Mouse (Mus musculus) bone marrow, adult 2 months (tissue): ENCODE results near the gene Hilpda. TPM values are rescaled to one million over a fixed set of nuclear protein-coding genes. Genes with fewer than 3 reads are reported as not detected.

Experiments
- H3K27ac ChIP-seq: fragments of 200-500 bp; 2 replicates; pipeline ENCODE4 v1.5.1; 2012; ENCODE audit warnings: low read depth, mild to moderate bottlenecking, control low read depth, inconsistent platforms, low read length; ENCODE audit not compliant: control insufficient read depth, poor library complexity, insufficient read depth
- H3K4me1 ChIP-seq: fragments of 200-500 bp; 2 replicates; pipeline ENCODE4 v1.6.1; 2011; ENCODE audit warnings: low read length; ENCODE audit not compliant: control insufficient read depth, insufficient read depth
- H3K4me3 ChIP-seq: fragments of 200-500 bp; replicated peaks from 2 replicates; pipeline ENCODE3; 2011; ENCODE audit warnings: mild to moderate bottlenecking, low read depth, low read length, control low read depth; ENCODE audit not compliant: control insufficient read depth
- CTCF ChIP-seq: fragments of 200-500 bp; IDR thresholded peaks from 2 replicates; pipeline ENCODE4 v1.5.1; 2011; ENCODE audit warnings: low read length, control low read depth; ENCODE audit not compliant: control insufficient read depth, insufficient read depth
- POLR2A ChIP-seq: fragments of 200-500 bp; IDR thresholded peaks from 2 replicates; pipeline ENCODE4 v1.6.1; 2011; ENCODE audit warnings: low read depth, mild to moderate bottlenecking, control low read depth, low read length, borderline replicate concordance; ENCODE audit not compliant: control insufficient read depth
- WGBS: fragments of 180-500 bp; shearing (Covaris S2); methylation state at CpG from one replicate; pipeline ENCODE4 v1.1.7; 2018; 5-methylcytosine and 5-hydroxymethylcytosine counted together
- polyA plus RNA-seq: library from polyadenylated mRNA; stranded (reverse); fragments of >200 nt; gene quantifications from 2 replicates; pipeline ENCODE4 v1.2.4, GENCODE M21; 2011; ENCODE audit warnings: low replicate concordance; ENCODE audit not compliant: missing spikeins, insufficient read depth, insufficient read length

Gene Hilpda
- polyA plus RNA-seq, 1 experiment: 12.5 TPM

GRCm38 (mm10) chr6:29308846-29309605 lies 36.7 kb downstream of the Hilpda start:
- Histone ChIP-seq H3K4me1 (no peaks in the 10 kb centered on the region), H3K4me3 (no peak overlapping the region), H3K27ac (no peak overlapping the region)
- TF ChIP-seq POLR2A (no peak), CTCF (no peak)
- WGBS: 86% methylated on average over 16 of the region's 16 CpGs

DNA sequence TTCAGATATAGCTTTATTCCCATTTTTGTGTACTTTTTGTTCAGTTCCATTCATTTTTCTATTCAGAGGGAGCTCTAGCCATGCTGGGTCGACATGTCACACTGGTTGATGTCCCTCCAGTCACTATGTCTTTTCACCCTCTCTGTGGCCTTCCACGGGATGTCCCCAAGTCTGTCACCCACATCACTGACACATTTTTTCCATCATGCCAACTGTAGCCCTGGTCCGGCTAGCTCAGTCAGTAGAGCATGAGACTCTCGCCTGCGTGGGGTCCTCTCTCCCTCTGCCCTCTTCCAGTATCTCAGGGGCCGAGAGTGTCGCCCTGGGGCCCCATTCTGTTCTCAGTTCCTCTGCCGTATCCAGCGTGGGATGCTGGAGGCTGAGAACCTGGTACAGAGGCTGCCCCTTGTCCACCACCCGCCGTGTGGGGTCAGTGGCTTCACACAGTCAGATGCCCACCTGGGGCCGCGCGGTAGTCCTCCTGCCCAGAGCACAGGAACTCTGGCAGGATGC lies 41.5 kb downstream of the Hilpda start:
- WGBS: 82% methylated on average over 14 of the region's 14 CpGs
- no peak for TF ChIP-seq CTCF
- no peak for TF ChIP-seq POLR2A
- Histone ChIP-seq H3K4me1 (no peaks in the 10 kb centered on the region), H3K27ac (no peak overlapping the region), H3K4me3 (no peak overlapping the region)

DNA sequence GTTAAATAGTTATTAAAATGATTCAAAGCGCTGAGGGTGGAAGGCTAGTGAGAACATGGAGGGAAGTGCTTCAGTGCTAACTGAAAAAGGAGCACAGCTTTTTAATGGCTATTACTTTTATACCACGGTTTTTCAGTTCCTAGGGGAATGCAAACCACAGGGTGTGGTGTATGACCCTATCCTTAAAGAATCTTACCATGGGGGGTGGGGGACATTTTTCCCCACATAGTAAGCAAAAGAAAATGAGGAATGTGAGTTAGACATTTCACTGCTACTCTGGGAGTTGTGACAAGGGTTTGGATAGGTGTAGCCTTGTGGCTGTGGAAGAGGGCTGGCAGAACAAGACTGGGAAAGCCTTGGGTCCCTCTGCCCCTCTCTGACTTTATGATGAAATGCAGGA lies 45.0 kb downstream of the Hilpda start:
- no peaks in the 10 kb centered on the region; the same call in 1 of the 2 replicates for H3K4me1 ChIP-seq
- H3K4me3 ChIP-seq: no peak overlapping the region
- WGBS: 75% methylated on average over 2 of the region's 2 CpGs
- TF ChIP-seq POLR2A (no peak), CTCF (no peak)
- no peak overlapping the region for H3K27ac ChIP-seq

GRCm38 (mm10) chr6:29317941-29318340 lies 45.7 kb downstream of the Hilpda start:
- Histone ChIP-seq H3K4me1 (no peaks in the 10 kb centered on the region; the same call in 1 of the 2 replicates), H3K27ac (no peak overlapping the region), H3K4me3 (no peak overlapping the region)
- WGBS: 81% methylated on average over 3 of the region's 3 CpGs
- TF ChIP-seq CTCF (no peak), POLR2A (no peak)

DNA sequence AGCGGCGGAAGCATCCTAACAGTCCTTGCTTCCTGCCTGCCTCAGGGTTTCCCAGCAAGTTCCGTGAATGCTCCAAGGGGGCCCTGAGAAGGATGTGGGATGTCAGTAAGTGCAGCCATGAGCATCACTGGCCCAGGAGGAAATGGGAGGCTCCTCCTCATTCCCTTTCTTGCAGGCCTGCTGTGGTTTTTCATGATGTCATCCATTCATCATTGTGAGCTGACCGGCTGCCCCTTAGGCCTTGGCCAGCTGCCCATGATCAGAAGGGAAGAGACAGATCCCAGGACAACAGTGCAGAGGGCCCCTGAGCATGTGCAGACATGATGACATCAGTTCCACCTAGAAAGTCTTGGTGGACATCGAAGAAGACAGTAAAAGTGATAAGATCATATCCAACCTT lies 46.6 kb downstream of the Hilpda start, which contains the start of gene Fam71f1:
Gene Fam71f1 (plus strand): TSS at position 262 of the 400 bp plus-strand sequence.
- no peaks in the 10 kb centered on the region; the same call in 1 of the 2 replicates for H3K4me1 ChIP-seq
- TF ChIP-seq POLR2A (no peak), CTCF (no peak)
- no peak within 1 kb of the TSS for H3K4me3 ChIP-seq
- 59% methylated on average over 5 of the region's 5 CpGs for WGBS
- no peak within 1 kb of the TSS for H3K27ac ChIP-seq

DNA sequence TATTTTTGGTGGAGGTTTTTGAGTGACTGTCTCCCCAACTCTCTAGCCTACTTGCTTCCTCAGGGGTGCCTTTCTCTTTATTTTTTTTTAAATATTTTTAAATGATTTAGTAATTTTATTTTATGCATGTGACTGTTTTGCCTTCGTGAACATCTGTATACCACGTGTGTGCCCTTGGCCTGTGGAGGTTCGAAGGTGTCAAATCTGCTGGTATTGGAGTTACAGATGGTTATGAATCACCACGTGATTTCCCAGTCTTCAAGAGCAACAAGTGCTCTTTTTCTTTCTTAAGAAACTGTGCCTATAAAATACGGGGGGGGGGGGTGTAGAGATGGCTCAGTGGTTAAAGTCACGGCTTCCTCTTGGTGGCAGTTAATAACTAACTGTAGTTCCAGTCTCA lies 49.3 kb downstream of the Hilpda start:
- H3K27ac ChIP-seq: no peak overlapping the region
- TF ChIP-seq CTCF: no peak
- no peak for TF ChIP-seq POLR2A
- no peak overlapping the region for H3K4me3 ChIP-seq
- no peaks in the 10 kb centered on the region; the same call in 1 of the 2 replicates for H3K4me1 ChIP-seq
- WGBS: 73% methylated on average over 6 of the region's 6 CpGs

DNA sequence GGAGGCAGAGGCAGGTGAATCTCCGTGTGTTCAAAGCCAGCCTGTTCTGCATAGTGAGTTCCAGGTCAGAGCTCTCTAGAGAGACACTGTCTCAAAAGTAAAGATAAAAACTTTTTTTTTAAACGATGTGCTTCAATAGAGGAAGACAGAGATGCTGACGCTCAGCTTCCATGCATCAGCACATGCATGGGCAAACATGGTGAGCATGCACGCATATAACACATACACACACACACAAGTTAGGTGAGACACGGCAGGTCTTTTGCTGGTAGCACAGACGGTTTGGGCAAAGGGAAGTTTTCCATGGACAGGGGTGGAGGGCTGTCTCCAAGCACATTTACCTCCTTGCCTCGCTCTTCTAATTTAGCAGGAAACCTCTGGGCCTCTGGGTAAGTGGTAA lies 49.9 kb downstream of the Hilpda start:
- H3K4me1 ChIP-seq: no peaks in the 10 kb centered on the region; the same call in 1 of the 2 replicates
- WGBS: 86% methylated on average over 7 of the region's 7 CpGs
- no peak overlapping the region for H3K4me3 ChIP-seq
- TF ChIP-seq CTCF: no peak
- TF ChIP-seq POLR2A: no peak
- no peak overlapping the region for H3K27ac ChIP-seq

DNA sequence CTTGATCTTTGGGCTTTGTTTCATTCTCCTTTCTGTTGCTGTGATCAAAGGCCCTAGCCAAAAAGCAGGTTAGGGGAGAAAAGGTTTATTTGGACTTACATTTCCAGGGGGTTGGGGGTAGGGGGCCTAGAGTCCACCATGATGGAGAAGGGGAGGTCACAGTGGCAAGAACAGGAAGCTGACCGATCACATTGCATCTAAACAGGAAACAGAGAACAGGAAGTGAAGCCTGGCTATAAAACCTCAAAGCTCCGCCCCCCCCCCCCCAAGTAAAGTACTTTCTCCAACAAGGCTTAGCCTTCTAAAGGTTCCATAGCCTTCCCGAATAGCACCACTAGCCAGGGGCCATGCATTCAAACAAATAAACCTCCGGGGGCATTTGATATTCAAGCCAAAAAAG lies 50.4 kb downstream of the Hilpda start:
- TF ChIP-seq CTCF: no peak
- Histone ChIP-seq H3K4me1 (no peaks in the 10 kb centered on the region; the same call in 1 of the 2 replicates), H3K27ac (no peak overlapping the region), H3K4me3 (no peak overlapping the region)
- WGBS: 41% methylated on average over 4 of the region's 4 CpGs

Other genes starting within 250 kb of the Hilpda start
- not detected in 2 replicates for gene Lep, start 212.3 kb upstream of the Hilpda start, polyA plus RNA-seq
- gene Rbm28, start 107.5 kb upstream of the Hilpda start, polyA plus RNA-seq: 12.3 and 21.5 TPM in 2 replicates
- gene Prrt4, start 92.9 kb upstream of the Hilpda start, polyA plus RNA-seq: not detected in 2 replicates
- 8.6 and 29.9 TPM in 2 replicates for gene Impdh1, start 56.1 kb upstream of the Hilpda start, polyA plus RNA-seq
- gene Fam71f2, start 7.1 kb downstream of the Hilpda start, polyA plus RNA-seq: not detected in 2 replicates
- not detected in 2 replicates for gene Fam71f1, start 46.7 kb downstream of the Hilpda start, polyA plus RNA-seq
- gene Calu, start 75.6 kb downstream of the Hilpda start, polyA plus RNA-seq: 18.1 and 57.8 TPM in 2 replicates
- not detected in 2 replicates for gene Opn1sw, start 116.0 kb downstream of the Hilpda start, polyA plus RNA-seq
- 4.1 TPM in 1 of 2 replicates, not detected in the other for gene Ccdc136, start 123.8 kb downstream of the Hilpda start, polyA plus RNA-seq
- 0.40 TPM in 1 of 2 replicates, not detected in the other for gene Flnc, start 160.8 kb downstream of the Hilpda start, polyA plus RNA-seq
- 123 and 143 TPM in 2 replicates for gene Atp6v1f, start 195.2 kb downstream of the Hilpda start, polyA plus RNA-seq
- gene Atp6v1fnb, start 198.9 kb downstream of the Hilpda start, polyA plus RNA-seq: not detected in 2 replicates
- not detected in 2 replicates for gene Kcp, start 235.5 kb downstream of the Hilpda start, polyA plus RNA-seq